Mouse (Mus musculus) kidney, adult 2 months (tissue): ENCODE measurements around the gene Copz1.

ENCODE experiments used
- CTCF ChIP-seq: fragments of 200-500 bp; conservative IDR thresholded peaks from 2 replicates; pipeline ENCODE4 v1.5.1; 2011; ENCODE audit warnings: low read depth, mild to moderate bottlenecking, control low read depth, low read length, moderate library complexity, mixed read lengths; ENCODE audit not compliant: insufficient read depth, insufficient read length
- POLR2A ChIP-seq: fragments of 200-500 bp; IDR thresholded peaks from one replicate; pipeline ENCODE4 v1.6.1; 2011; ENCODE audit warnings: low read depth, low read length, control low read depth

DNA sequence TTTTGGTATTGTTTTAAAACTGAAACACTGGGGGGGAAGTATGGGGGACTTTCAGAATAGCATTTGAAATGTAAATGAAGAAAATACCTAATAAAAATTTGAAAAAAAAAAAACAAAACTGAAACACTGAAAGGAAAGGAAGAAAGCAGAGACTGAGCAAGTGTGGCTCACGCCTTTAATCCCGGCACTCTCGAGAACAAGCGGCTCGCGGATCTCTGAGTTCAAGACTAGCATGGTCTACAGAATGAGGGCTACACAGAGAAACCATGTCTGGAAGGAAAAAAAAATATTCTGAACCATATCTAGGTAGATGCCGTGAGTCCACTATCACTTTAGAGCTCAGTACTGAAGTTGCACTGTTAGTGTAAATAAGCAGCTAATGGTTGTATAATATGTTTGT lies 35.2 kb upstream of the Copz1 start:
- TF ChIP-seq CTCF = no peak
- TF ChIP-seq POLR2A = no peak
